Mouse (Mus musculus): ENCODE data around the gene Slc12a7. TPM values are rescaled to one million over a fixed set of nuclear protein-coding genes. Genes with fewer than 3 reads are reported as not detected.
"Not testable (repeated sequence)": the region's sequence is repeated elsewhere in the genome, so short reads cannot be mapped to it uniquely, and the experiment has no call there.

Gene Slc12a7
- polyA plus RNA-seq, 1 experiment = 24.8 TPM

DNA sequence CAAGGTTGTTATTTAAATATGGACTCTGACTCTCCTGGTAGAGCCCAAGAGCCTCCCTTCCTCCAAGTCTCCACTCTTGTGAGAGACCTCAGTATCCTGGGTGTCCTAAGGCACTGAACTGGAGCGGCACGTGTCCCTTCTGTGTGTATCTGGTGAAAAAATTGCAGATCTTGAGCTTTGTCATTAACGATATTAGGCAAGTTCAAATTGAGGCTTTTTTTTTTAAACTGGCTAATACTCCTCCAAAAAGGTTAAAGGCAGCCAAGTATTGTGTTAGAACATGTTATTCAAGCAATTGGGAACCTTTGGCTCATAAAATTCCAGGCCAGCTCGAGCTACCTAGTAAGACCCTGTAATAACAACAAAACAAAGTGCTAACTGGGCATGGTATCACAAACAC is 12.7 kb upstream of the Slc12a7 start:
- TF ChIP-seq POLR2A (IDR thresholded peaks at IDR 0.05; ENCODE audit: borderline replicate concordance, extremely low read depth, insufficient read depth, insufficient read length, poor library complexity, severe bottlenecking) = no peak
- TF ChIP-seq CTCF (IDR thresholded peaks at IDR 0.05; ENCODE audit: borderline replicate concordance, extremely low read depth, insufficient read depth, insufficient read length) = no peak

DNA sequence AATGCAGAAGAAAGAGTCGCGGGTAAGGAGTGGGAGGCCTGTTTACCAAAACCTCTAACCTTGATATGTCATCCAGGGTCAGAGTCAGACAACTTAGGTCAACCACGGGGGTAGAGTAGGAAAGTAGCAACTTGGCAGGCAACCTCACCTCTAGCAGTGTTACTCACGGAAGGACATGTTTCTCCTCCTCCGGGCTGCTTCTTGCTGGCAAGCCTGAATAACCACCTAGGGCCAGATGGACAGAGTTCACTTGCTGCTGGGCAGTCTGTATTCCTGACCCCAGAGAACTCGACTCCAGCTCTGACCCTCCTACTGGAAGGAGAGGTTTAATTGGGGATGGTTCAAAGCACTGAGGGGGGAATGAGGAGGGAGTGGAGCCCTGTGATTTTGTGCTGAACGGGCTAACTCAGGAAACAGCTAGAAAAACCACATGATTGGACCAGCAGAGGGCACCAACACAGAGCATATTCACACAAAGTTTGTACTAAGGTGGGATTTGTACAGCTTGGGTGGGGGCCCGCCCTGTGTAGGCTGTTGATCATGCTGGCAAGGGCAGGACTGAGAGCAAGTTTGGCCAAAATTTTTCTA is 9.7 kb upstream of the Slc12a7 start:
- DNase-seq (ENCODE audit: low read depth) = peak; percentile 45

More for the DNA sequence above, 12.7 kb upstream of the Slc12a7 start:
- no peak for DNase-seq (ENCODE audit: low read depth)

DNA sequence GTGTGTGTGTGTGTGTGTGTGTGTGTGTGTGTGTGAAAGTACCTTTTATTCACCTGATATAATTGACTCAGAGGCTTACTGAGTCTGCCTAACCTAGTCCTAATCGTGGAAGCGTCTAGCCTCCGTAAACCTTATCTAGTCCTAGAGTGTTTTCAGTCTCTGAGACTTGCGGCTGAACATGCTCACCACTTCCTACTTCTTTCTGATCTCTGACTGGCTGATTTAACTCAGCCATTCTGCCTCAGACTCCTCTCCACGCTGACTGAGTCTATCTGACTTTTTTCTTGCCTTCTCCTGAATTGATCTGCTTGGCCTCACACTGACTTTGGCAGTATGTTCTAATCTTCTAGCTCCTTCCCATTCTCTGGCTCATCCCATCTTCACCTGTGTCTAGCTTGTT is 7.6 kb upstream of the Slc12a7 start:
- TF ChIP-seq POLR2A (IDR thresholded peaks at IDR 0.05; ENCODE audit: borderline replicate concordance, extremely low read depth, insufficient read depth, insufficient read length, poor library complexity, severe bottlenecking) (no peak), CTCF (IDR thresholded peaks at IDR 0.05; ENCODE audit: borderline replicate concordance, extremely low read depth, insufficient read depth, insufficient read length) (no peak)
- DNase-seq (ENCODE audit: low read depth) = no peak

More for the DNA sequence above, 9.7 kb upstream of the Slc12a7 start:
- TF ChIP-seq POLR2A (IDR thresholded peaks at IDR 0.05; ENCODE audit: borderline replicate concordance, extremely low read depth, insufficient read depth, insufficient read length, poor library complexity, severe bottlenecking) (no peak), CTCF (IDR thresholded peaks at IDR 0.05; ENCODE audit: borderline replicate concordance, extremely low read depth, insufficient read depth, insufficient read length) (peak; percentile 60; the same call in 1 of the 2 replicates)

DNA sequence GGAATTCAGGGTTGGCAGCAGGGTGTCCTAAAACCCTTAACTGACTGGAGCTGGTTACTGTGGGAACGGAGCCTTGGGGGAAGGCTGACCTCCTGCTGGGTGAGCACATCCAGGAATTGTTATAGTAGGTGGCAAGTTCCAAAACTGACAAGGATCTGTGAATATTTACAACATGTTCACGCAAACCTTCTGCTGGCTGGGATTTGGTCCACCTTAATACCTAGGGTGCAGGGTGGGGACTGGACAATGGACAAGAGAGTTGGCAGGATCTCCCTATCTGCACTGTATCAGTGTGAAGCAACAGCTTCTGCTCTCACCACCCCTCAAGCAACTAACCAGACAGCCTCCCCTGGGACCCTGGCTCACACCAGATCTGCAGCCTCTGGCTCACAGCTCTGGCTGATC is 5.3 kb upstream of the Slc12a7 start:
- TF ChIP-seq POLR2A (IDR thresholded peaks at IDR 0.05; ENCODE audit: borderline replicate concordance, extremely low read depth, insufficient read depth, insufficient read length, poor library complexity, severe bottlenecking) = no peak
- no peak for TF ChIP-seq CTCF (IDR thresholded peaks at IDR 0.05; ENCODE audit: borderline replicate concordance, extremely low read depth, insufficient read depth, insufficient read length)
- no peak for DNase-seq (ENCODE audit: low read depth)

DNA sequence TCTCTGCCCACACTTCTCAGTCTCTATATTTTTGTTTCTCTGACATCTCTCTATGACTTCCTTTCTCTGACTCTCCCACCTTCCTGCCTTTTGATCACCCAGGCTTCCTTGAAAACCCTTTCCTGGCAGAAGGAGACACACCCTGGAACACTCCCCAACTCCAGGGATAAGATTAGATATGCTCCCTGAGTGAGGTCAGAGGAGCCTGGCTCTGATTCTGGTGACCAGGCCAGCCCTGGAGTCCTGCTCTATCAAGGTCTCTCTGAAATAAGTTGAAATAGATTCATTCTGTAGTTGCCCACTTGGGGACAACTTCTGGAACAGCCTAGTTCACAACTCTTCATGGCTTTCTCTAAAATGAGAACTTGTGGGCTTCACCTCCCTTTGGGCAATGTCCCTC is 4.3 kb upstream of the Slc12a7 start:
- TF ChIP-seq CTCF (IDR thresholded peaks at IDR 0.05; ENCODE audit: borderline replicate concordance, extremely low read depth, insufficient read depth, insufficient read length) = no peak
- no peak for TF ChIP-seq POLR2A (IDR thresholded peaks at IDR 0.05; ENCODE audit: borderline replicate concordance, extremely low read depth, insufficient read depth, insufficient read length, poor library complexity, severe bottlenecking)
- no peak for DNase-seq (ENCODE audit: low read depth)

DNA sequence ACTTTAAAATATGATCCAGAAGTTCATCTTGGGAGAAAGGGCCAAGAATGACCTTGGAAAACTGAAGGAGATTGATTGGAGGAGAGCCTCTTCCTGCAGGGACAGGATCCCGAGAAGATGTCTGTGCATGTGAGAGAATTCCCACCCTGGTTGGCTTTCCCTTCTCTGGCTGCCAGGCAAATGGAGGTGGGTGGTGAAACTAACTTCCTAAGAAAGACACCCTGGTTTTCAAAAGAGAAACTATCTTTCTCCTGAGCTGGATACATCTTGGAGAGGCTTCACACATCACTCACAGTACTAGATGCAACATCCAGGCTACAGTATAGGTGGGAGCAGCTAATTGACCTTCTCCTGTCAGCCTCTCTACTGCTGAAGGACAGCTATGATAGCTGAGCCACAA is 2.0 kb upstream of the Slc12a7 start:
- TF ChIP-seq CTCF (IDR thresholded peaks at IDR 0.05; ENCODE audit: borderline replicate concordance, extremely low read depth, insufficient read depth, insufficient read length) = no peak
- TF ChIP-seq POLR2A (IDR thresholded peaks at IDR 0.05; ENCODE audit: borderline replicate concordance, extremely low read depth, insufficient read depth, insufficient read length, poor library complexity, severe bottlenecking) = no peak
- DNase-seq (ENCODE audit: low read depth) = no peak

DNA sequence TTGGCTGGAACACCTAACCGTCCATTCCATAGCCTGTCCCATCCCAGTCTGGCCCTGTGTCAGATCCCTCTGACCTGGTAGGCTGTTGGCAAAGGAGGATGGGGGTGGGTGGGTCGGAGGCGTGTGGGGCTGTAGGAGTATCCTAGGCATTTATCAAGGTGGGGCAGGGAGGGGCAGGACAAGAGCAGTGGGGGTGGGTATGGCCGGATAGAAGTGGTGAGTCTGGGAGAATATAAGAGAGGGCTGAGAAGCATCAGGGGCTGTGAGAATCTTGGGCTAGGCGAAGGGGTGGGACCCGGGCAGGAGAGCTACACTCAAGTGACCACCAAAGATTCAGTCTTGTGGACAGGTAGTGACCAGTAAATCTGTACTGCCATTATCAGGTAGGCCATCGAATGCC is 659 bp upstream of the Slc12a7 start:
- DNase-seq (ENCODE audit: low read depth) = no peak
- no peak for TF ChIP-seq CTCF (IDR thresholded peaks at IDR 0.05; ENCODE audit: borderline replicate concordance, extremely low read depth, insufficient read depth, insufficient read length)
- TF ChIP-seq POLR2A (IDR thresholded peaks at IDR 0.05; ENCODE audit: borderline replicate concordance, extremely low read depth, insufficient read depth, insufficient read length, poor library complexity, severe bottlenecking) = no peak

DNA sequence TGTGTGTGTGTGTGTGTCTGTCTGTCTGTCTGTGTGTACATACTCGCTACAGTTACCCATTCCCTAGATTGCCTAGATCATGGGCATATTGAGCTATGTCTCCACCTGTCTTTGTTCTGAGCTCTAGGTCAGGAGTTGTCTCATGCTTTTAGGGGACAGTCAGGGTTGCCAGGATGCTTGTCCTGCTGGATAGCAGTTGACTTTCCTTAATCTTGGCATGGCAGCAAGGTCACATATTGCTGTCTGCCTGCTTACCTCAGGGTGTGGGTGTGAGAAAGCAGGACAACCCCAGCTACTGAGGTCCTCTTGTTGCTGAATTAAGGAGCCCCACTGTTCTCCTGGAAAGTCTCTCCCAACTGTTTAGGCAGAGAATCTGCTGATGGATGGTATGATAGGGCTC is 1.5 kb downstream of the Slc12a7 start:
- TF ChIP-seq POLR2A (IDR thresholded peaks at IDR 0.05; ENCODE audit: borderline replicate concordance, extremely low read depth, insufficient read depth, insufficient read length, poor library complexity, severe bottlenecking) (no peak), CTCF (IDR thresholded peaks at IDR 0.05; ENCODE audit: borderline replicate concordance, extremely low read depth, insufficient read depth, insufficient read length) (no peak)
- no peak for DNase-seq (ENCODE audit: low read depth)

DNA sequence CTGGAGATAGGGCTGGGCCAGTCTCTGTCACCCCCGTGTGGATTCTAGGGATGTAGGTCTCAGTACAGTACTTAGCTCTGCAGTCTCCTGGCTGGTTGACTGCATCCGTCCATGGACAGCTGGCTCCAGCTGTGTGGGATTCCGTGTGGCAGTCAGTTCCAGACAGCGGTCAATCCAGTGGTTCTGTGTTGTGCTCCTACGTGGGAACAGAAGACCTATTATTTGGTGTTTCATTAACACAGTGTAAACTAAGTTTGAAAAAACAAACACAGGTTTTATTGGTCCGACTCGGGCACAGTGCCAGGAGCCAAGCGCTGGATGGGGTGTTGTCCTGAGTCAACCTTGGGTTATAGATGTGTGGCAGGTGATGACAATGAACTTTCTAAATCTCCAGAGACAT is 2.4 kb downstream of the Slc12a7 start:
- TF ChIP-seq POLR2A (IDR thresholded peaks at IDR 0.05; ENCODE audit: borderline replicate concordance, extremely low read depth, insufficient read depth, insufficient read length, poor library complexity, severe bottlenecking) = no peak
- TF ChIP-seq CTCF (IDR thresholded peaks at IDR 0.05; ENCODE audit: borderline replicate concordance, extremely low read depth, insufficient read depth, insufficient read length) = no peak

DNA sequence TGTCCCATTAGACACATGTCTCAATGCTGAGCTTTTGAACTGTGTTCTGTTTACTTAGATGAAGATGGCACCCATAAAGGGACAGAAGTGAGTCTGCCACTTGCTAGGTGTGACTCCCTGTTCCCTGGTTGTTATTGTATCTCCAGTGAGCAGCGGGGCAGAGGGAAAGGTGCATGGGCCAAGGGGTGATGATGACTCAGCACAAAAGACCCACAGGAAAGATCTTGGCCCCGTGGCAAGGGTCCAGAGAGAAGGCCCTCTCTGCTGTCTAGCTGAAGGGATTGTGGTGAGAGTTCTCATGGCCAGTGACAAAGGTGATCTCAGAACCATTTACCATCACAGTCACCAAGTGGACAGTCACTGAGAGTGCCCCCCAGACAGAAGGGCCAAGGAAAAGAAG is 3.0 kb downstream of the Slc12a7 start:
- no peak for TF ChIP-seq CTCF (IDR thresholded peaks at IDR 0.05; ENCODE audit: borderline replicate concordance, extremely low read depth, insufficient read depth, insufficient read length)
- TF ChIP-seq POLR2A (IDR thresholded peaks at IDR 0.05; ENCODE audit: borderline replicate concordance, extremely low read depth, insufficient read depth, insufficient read length, poor library complexity, severe bottlenecking) = no peak
- DNase-seq (ENCODE audit: low read depth) = no peak

More for the DNA sequence above, 2.4 kb downstream of the Slc12a7 start:
- no peak for DNase-seq (ENCODE audit: low read depth)

DNA sequence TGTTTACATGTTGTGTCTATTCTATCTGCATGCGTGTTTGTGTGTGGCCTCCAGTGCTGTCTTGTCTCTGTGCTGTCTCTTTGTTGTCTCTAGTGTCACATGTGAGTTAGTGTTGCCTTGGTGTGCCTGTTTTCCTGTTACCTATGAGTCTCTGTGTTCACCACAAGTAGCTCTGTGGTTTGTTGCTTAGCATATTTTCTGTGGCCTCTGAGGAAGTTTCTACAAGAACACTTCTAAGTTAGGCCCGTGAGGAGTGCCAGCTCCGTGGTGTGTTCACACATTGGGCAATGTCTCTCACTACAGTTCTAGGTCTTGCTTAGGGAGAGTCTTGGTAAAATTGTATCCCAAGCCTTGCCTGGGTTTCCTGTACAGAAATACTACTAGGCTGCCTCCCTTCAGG is 4.0 kb downstream of the Slc12a7 start:
- no peak for TF ChIP-seq POLR2A (IDR thresholded peaks at IDR 0.05; ENCODE audit: borderline replicate concordance, extremely low read depth, insufficient read depth, insufficient read length, poor library complexity, severe bottlenecking)
- TF ChIP-seq CTCF (IDR thresholded peaks at IDR 0.05; ENCODE audit: borderline replicate concordance, extremely low read depth, insufficient read depth, insufficient read length) = no peak

DNA sequence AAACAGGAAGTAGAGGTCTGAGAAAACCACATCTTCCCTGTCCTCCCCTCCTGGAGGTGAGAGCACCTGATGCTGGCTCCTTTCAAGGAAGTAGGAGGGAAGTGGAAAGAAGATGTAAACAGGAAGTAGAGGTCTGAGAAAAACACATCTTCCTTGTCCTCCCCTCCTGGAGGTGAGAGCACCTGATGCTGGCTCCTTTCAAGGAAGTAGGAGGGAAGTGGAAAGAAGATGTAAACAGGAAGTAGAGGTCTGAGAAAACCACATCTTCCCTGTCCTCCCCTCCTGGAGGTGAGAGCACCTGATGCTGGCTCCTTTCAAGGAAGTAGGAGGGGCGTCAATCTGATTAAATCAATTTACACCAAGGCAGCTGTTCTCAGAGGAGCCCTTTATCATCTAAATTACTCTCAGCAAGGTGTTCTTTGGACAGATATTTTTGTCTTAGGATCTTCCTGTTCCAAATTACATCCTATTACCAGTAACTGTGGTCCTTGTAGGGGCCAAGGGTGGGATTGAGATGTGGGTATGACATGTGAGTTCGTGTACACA is 7.6 kb downstream of the Slc12a7 start:
- DNase-seq (ENCODE audit: low read depth) = not testable (repeated sequence)

More for the DNA sequence above, 4.0 kb downstream of the Slc12a7 start:
- DNase-seq (ENCODE audit: low read depth) = no peak
